ENCODE assay signal across 26 mouse cellular contexts in the genomic region with DNA sequence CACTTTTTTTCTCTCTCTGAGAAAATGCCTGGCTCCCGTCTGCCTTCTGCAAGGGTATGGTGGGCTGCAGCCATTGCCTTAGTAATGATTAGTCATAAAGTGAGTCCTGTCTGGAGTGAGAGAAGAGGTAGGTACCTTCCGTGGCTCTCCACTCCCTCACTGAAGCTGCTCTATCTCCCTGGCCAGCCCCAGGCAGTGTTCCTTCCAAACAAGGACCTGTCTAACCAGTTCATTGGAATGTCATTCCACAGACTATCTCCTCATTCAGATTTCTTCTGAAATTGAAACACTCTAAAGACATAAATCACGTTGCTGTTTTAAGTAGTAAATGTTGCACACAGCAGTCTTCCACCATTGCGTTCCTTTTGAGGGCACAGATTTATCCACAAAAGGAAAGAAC.
DNase-seq lines count a peak whose midpoint lies in the region; ATAC-seq and TF ChIP-seq lines count a peak whose summit lies in the region.
"Had no signal": no experiment of that assay in that cellular context is flagged by ENCODE, and none has a peak within 500 bp of the region (broad histone marks: within the 10 kb centered on the region; RNA-seq: fewer than 3 reads in every experiment).

No protein-coding gene starts in this region.

- no peak overlapping the region for H3K4me2 ChIP-seq in lung, embryonic 14.5 days
- no peak overlapping the region for H3K4me2 ChIP-seq in embryonic facial prominence, embryonic 13.5 days
- no peak overlapping the region for H3K4me2 ChIP-seq in stomach, embryonic 16.5 days (ENCODE audit: low read depth, low read length)
- H3K4me2 ChIP-seq: forebrain, embryonic 15.5 days; heart, embryonic 15.5 days; hindbrain, embryonic 14.5 days; midbrain, embryonic 15.5 days; neural tube, embryonic 13.5 days; stomach, embryonic 15.5 days had no signal

- no peak overlapping the region for H3K9ac ChIP-seq in lung, embryonic 14.5 days
- no peak overlapping the region for H3K9ac ChIP-seq in embryonic facial prominence, embryonic 13.5 days
- H3K9ac ChIP-seq in stomach, embryonic 16.5 days (ENCODE audit: low read length): no peak overlapping the region
- H3K9ac ChIP-seq: forebrain, embryonic 15.5 days; heart, embryonic 15.5 days; hindbrain, embryonic 14.5 days; midbrain, embryonic 15.5 days; neural tube, embryonic 13.5 days; stomach, embryonic 15.5 days had no signal

- no peak overlapping the region for H3K4me3 ChIP-seq in lung, embryonic 14.5 days (ENCODE audit: low read depth, low read length)
- no peak overlapping the region for H3K4me3 ChIP-seq in lung, adult 2 months (replicated peaks; ENCODE audit: extremely low read depth, low read depth, low read length)
- H3K4me3 ChIP-seq in embryonic facial prominence, embryonic 13.5 days: no peak overlapping the region
- no peak overlapping the region for H3K4me3 ChIP-seq in stomach, embryonic 16.5 days (replicated peaks; ENCODE audit: low read length)
- H3K4me3 ChIP-seq: forebrain, embryonic 15.5 days; heart, embryonic 15.5 days; megakaryocyte, embryonic 14.5 days; midbrain, embryonic 15.5 days; neural tube, embryonic 13.5 days; stomach, embryonic 15.5 days had no signal

- TF ChIP-seq POLR2A in lung, adult 2 months (IDR thresholded peaks at IDR 0.05; ENCODE audit: borderline replicate concordance, extremely low read depth, low read depth, low read length): no peak

- ATAC-seq in lung, embryonic 14.5 days (ENCODE audit: insufficient read depth): peak; percentile 78
- 0 out of 2 replicates have a peak, but pooled peaks have one; percentile 37 for ATAC-seq in embryonic facial prominence, embryonic 13.5 days (ENCODE audit: insufficient number of reproducible peaks, insufficient read depth, low FRiP score, low TSS enrichment, low read depth)
- peak; percentile 56 for ATAC-seq in stomach, embryonic 16.5 days (ENCODE audit: insufficient read depth, low FRiP score)
- ATAC-seq: activated CD4-positive, CD25-positive, alpha-beta regulatory T cell, adult 4 months; forebrain, embryonic 15.5 days; inflammation-experienced regulatory T-cells, adult 6 months; midbrain, embryonic 15.5 days had no signal

- H3K9me3 ChIP-seq in lung, embryonic 14.5 days (ENCODE audit: low read depth, low read length): no peaks in the 10 kb centered on the region
- H3K9me3 ChIP-seq in embryonic facial prominence, embryonic 13.5 days: no peaks in the 10 kb centered on the region
- H3K9me3 ChIP-seq in stomach, embryonic 16.5 days (replicated peaks; ENCODE audit: control insufficient read depth, low read length): no peaks in the 10 kb centered on the region
- H3K9me3 ChIP-seq: forebrain, embryonic 15.5 days; heart, embryonic 15.5 days; megakaryocyte, embryonic 14.5 days; midbrain, embryonic 15.5 days; neural tube, embryonic 13.5 days; stomach, embryonic 15.5 days had no signal

- H3K36me3 ChIP-seq in lung, embryonic 14.5 days (ENCODE audit: insufficient read depth): no peaks in the 10 kb centered on the region
- no peaks in the 10 kb centered on the region for H3K36me3 ChIP-seq in embryonic facial prominence, embryonic 13.5 days
- no peaks in the 10 kb centered on the region for H3K36me3 ChIP-seq in stomach, embryonic 16.5 days (ENCODE audit: control insufficient read depth, insufficient read depth, low read length)
- H3K36me3 ChIP-seq: forebrain, embryonic 15.5 days; heart, embryonic 15.5 days; midbrain, embryonic 15.5 days; neural tube, embryonic 13.5 days; stomach, embryonic 15.5 days had no signal

- DNase-seq in lung, embryonic 14.5 days: peak; percentile 25
- no peak for DNase-seq in lung, adult 2 months
- peak; percentile 84 for DNase-seq in fat pad, adult 2 months (ENCODE audit: extremely low read depth, low read depth, low spot score)
- DNase-seq in natural killer cell, adult 2 months (ENCODE audit: low spot score in 2 of 2): no peak
- DNase-seq in kidney, postnatal 14 days: no peak
- DNase-seq: adrenal gland, postnatal 10 days; cerebellum, adult 2 months; cerebellum, postnatal 25 days; gastrocnemius, postnatal 25 days; heart, postnatal 4 days; layer of hippocampus, adult 9-11 months; retina, postnatal 1 day; right cerebral cortex, postnatal 4 days; thymus, adult 2 months; thymus, postnatal 4 days had no signal

- no peak for TF ChIP-seq CTCF in lung, embryonic 14.5 days (IDR thresholded peaks at IDR 0.05; ENCODE audit: low read depth)
- TF ChIP-seq CTCF in lung, adult 2 months (IDR thresholded peaks at IDR 0.05; ENCODE audit: insufficient read depth, low read length): no peak

- 56% methylated on average over 4 of the region's 4 CpGs for WGBS in lung, embryonic 14.5 days
- 52% methylated on average over 4 of the region's 4 CpGs for WGBS in lung, adult 2 months
- 53% methylated on average over 4 of the region's 4 CpGs for WGBS in embryonic facial prominence, embryonic 13.5 days
- WGBS in stomach, embryonic 16.5 days: 42% methylated on average over 4 of the region's 4 CpGs

- no peak overlapping the region for H3K27ac ChIP-seq in lung, embryonic 14.5 days (ENCODE audit: low read depth)
- H3K27ac ChIP-seq in embryonic facial prominence, embryonic 13.5 days: peak overlapping the region; percentile 39; the same call in 1 of the 2 replicates
- H3K27ac ChIP-seq in stomach, embryonic 16.5 days (ENCODE audit: low read length): peak overlapping the region; percentile 38; the same call in 1 of the 2 replicates
- H3K27ac ChIP-seq: forebrain, embryonic 15.5 days; heart, embryonic 15.5 days; hindbrain, embryonic 14.5 days; midbrain, embryonic 15.5 days; neural tube, embryonic 13.5 days; stomach, embryonic 15.5 days had no signal

- no peaks in the 10 kb centered on the region for H3K27me3 ChIP-seq in lung, embryonic 14.5 days (ENCODE audit: insufficient read depth, low read length)
- no peaks in the 10 kb centered on the region for H3K27me3 ChIP-seq in embryonic facial prominence, embryonic 13.5 days
- H3K27me3 ChIP-seq in stomach, embryonic 16.5 days (ENCODE audit: control insufficient read depth, insufficient read depth, low read length): no peaks in the 10 kb centered on the region
- H3K27me3 ChIP-seq: forebrain, embryonic 15.5 days; heart, embryonic 15.5 days; megakaryocyte, embryonic 14.5 days; midbrain, embryonic 15.5 days; neural tube, embryonic 13.5 days; stomach, embryonic 15.5 days had no signal

- H3K4me1 ChIP-seq in lung, embryonic 14.5 days (ENCODE audit: insufficient read depth): no peaks in the 10 kb centered on the region
- no peaks in the 10 kb centered on the region for H3K4me1 ChIP-seq in lung, adult 2 months (ENCODE audit: control insufficient read depth, insufficient read depth, low read length)
- H3K4me1 ChIP-seq in embryonic facial prominence, embryonic 13.5 days: 0 out of 2 replicates have a peak, but pooled peaks cover 2% of the 10 kb centered on the region
- H3K4me1 ChIP-seq in stomach, embryonic 16.5 days (ENCODE audit: control insufficient read depth, insufficient read depth, low read length): no peaks in the 10 kb centered on the region
- H3K4me1 ChIP-seq: forebrain, embryonic 15.5 days; heart, embryonic 15.5 days; megakaryocyte, embryonic 14.5 days; midbrain, embryonic 15.5 days; neural tube, embryonic 13.5 days; stomach, embryonic 15.5 days had no signal

Comparison
In these comparisons a context has a peak if more than half of its experiments do, and no peak if none do; other contexts are left out.
1. DNase-seq: peak in lung, embryonic 14.5 days (single experiment) and fat pad, adult 2 months (single experiment); none in lung, adult 2 months (single experiment), natural killer cell, adult 2 months (0 of 2) and kidney, postnatal 14 days (single experiment).
2. Peak in every context shown above with its lines, with median percentiles within 50 percentile points of each other: ATAC-seq.